Mouse (Mus musculus) cerebellum, adult 2 months (tissue): ENCODE measurements at regions not wholly inside any gene's neighbourhood (a gene's known extent, or its start where the extent isn't known, plus 50 kb on each side); places are given as distances from the start of the nearest gene placed in this dataset.

ENCODE experiments used
- CTCF ChIP-seq: fragments of 200-500 bp; IDR thresholded peaks from 2 replicates; pipeline ENCODE4 v1.5.1; 2011; ENCODE audit warnings: low read depth, mild to moderate bottlenecking, control low read depth, low read length, moderate library complexity, borderline replicate concordance; ENCODE audit not compliant: insufficient read depth
- POLR2A ChIP-seq: fragments of 200-500 bp; IDR thresholded peaks from 2 replicates; pipeline ENCODE4 v1.6.1; 2011; ENCODE audit warnings: low read length, control low read depth, borderline replicate concordance; ENCODE audit not compliant: insufficient read depth

- TF ChIP-seq CTCF = no peak
- no peak for TF ChIP-seq POLR2A
These were observed 125.1 kb downstream of the Rplp1 start for GRCm38 (mm10) chr9:61789066-61789897.
